Mouse (Mus musculus) small intestine, adult 2 months (tissue): ENCODE measurements around the gene Mybph. TPM values are rescaled to one million over a fixed set of nuclear protein-coding genes. Genes with fewer than 3 reads are reported as not detected.

Experiments
- H3K27ac ChIP-seq: fragments of 200-500 bp; 2 replicates; pipeline ENCODE4 v1.5.1; 2012; ENCODE audit warnings: low read depth, low read length, control low read depth, inconsistent platforms; ENCODE audit not compliant: insufficient read depth
- H3K27me3 ChIP-seq: fragments of 200-500 bp; 2 replicates; pipeline ENCODE4 v1.6.1; 2012; ENCODE audit warnings: mild to moderate bottlenecking, moderate library complexity, low read length, inconsistent platforms; ENCODE audit not compliant: control insufficient read depth, insufficient read depth
- H3K36me3 ChIP-seq: fragments of 200-500 bp; 2 replicates; pipeline ENCODE4 v1.6.1; 2012; ENCODE audit warnings: mild to moderate bottlenecking, low read length, control low read depth, inconsistent platforms; ENCODE audit not compliant: control insufficient read depth, insufficient read depth
- H3K4me1 ChIP-seq: fragments of 200-500 bp; 2 replicates; pipeline ENCODE4 v1.6.1; 2012; ENCODE audit warnings: low read length, inconsistent platforms, mixed read lengths; ENCODE audit not compliant: control insufficient read depth, insufficient read depth, insufficient read length
- H3K4me3 ChIP-seq: fragments of 200-500 bp; 2 replicates; pipeline ENCODE4 v1.5.1; 2012; ENCODE audit warnings: low read depth, mild to moderate bottlenecking, control low read depth, inconsistent platforms, low read length, moderate library complexity
- CTCF ChIP-seq: fragments of 200-500 bp; IDR thresholded peaks from 2 replicates; pipeline ENCODE4 v1.5.1; 2012; ENCODE audit warnings: low read depth, mild to moderate bottlenecking, control low read depth, inconsistent platforms, low read length, moderate library complexity, mixed read lengths; ENCODE audit not compliant: insufficient replicate concordance, insufficient read length; ENCODE audit errors: extremely low read depth
- POLR2A ChIP-seq: fragments of 200-500 bp; IDR thresholded peaks from 2 replicates; pipeline ENCODE4 v1.6.1; 2012; ENCODE audit warnings: low read depth, mild to moderate bottlenecking, control low read depth, inconsistent platforms, low read length, moderate library complexity
- WGBS: fragments of 180-500 bp; shearing (Covaris S2); methylation state at CpG from one replicate; pipeline ENCODE4 v1.1.7; 2018; 5-methylcytosine and 5-hydroxymethylcytosine counted together
- polyA plus RNA-seq: library from polyadenylated mRNA; depleted of rRNA; stranded (reverse); fragments of >200 nt; gene quantifications from 2 replicates; pipeline ENCODE4 v1.2.3, GENCODE M21; 2012

The Mybph gene
- polyA plus RNA-seq, 1 experiment = 0.08 TPM

DNA sequence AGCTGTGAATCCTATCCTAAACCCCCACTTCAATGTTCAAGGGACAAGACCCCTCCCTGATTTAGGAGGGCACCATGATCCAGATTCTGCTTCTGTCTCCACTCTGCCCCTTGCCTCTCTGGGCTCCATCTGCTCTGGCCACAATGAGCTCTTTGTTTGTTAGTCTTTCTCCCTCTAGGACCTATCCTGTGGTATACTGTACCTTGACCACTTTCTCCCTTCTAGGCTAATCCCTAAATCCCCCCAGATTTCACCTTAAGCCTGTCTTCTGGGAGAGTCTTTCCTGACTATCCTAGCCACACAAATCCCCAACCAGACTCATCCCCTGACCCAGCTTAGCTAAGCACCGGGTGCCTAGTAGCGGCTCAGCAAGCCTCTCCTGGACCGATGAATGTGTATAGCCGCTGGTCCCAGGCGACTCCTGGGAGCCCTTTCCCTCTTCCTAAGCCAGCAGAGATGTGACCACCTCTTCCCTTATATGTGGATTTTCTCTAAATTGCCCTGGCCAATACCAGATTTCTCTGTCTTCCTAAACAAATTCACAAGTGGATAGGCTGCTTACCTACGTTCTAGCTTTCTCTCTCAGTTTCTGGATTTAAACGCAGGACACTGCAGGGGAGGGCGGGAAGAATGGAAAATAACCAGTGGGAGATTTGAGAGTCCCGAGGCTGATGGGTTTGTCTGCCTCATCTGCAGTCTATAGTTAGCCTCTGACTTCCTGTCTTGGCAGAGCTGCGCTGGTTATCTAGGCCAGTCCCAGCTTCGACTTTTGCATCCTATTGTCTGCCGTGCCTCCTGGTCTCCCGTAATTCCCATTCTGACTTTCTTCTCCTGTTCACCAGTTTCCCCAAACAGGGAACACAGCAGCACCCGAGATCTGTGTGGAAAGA is 25.6 kb upstream of the Mybph start:
- WGBS = 72% methylated on average over 14 of the region's 14 CpGs

DNA sequence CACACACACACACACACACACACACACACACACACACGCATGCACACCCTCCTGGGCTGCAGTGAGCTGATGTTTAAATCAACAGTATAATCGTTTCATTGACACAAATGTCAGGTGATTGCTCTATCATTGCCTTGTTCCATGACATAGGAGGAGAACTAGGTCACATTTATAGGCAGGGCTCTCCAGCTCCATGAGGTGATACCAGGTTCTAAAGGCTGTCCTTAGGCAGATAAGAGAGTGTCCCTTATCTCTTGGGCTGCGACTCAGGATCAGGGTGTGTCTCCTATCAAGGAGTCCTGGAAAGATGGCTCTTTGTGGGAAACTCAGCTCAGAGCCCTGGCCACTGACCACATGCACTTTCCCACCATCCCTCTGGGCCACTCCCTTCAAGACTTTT is 24.7 kb upstream of the Mybph start:
- Histone ChIP-seq H3K4me1 (peaks cover 10% of the 10 kb centered on the region; the same call in 1 of the 2 replicates), H3K36me3 (no peaks in the 10 kb centered on the region), H3K27me3 (no peaks in the 10 kb centered on the region), H3K27ac (peak overlapping the region; percentile 4; the same call in 1 of the 2 replicates), H3K4me3 (no peak overlapping the region)
- TF ChIP-seq CTCF = no peak
- no peak for TF ChIP-seq POLR2A
- WGBS = 23% methylated on average over 3 of the region's 3 CpGs

More for the DNA sequence above, 25.6 kb upstream of the Mybph start:
- H3K4me1 ChIP-seq = peaks cover 10% of the 10 kb centered on the region; the same call in 1 of the 2 replicates
- no peaks in the 10 kb centered on the region for H3K27me3 ChIP-seq
- no peaks in the 10 kb centered on the region for H3K36me3 ChIP-seq
- no peak for TF ChIP-seq CTCF
- no peak for TF ChIP-seq POLR2A
- no peak overlapping the region for H3K27ac ChIP-seq
- no peak overlapping the region for H3K4me3 ChIP-seq

DNA sequence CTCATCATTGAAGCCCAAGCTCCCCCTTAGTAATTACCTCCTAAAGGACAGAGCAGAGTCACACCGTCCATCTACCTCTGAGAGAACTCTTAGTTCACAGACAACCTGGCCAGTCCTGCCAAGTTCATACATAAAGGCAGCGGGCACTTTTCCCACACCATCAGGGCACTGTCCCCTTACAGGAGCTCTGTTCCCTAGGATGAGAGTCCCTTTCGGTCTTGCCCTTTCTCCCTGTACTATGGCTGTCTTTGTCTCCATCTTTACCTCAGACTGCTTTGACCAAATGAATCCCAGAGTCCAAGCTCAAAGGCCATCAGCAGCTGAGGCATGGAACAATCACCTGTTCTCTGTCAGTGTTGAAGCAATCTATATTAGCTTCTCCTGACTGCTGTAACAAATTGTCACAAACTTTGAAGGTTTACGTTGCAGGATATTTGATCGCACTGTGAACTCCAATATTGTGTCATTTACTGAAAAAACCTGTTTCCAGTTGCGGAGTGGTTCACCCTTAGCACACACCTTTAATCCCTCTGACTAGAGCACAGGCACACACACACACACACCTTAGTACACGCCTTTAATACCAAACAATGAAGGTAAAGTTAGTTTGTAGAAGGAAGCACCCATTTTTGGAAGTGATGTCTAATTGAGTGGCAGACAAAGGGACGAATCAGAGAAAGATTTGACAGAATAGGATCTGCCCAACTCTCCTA is 24.1 kb upstream of the Mybph start:
- Histone ChIP-seq H3K4me3 (no peak overlapping the region), H3K27ac (peak overlapping the region; percentile 4; the same call in 1 of the 2 replicates), H3K4me1 (peaks cover 10% of the 10 kb centered on the region; the same call in 1 of the 2 replicates), H3K36me3 (no peaks in the 10 kb centered on the region), H3K27me3 (no peaks in the 10 kb centered on the region)
- TF ChIP-seq POLR2A (no peak), CTCF (no peak)
- WGBS = 85% methylated on average over 8 of the region's 8 CpGs

DNA sequence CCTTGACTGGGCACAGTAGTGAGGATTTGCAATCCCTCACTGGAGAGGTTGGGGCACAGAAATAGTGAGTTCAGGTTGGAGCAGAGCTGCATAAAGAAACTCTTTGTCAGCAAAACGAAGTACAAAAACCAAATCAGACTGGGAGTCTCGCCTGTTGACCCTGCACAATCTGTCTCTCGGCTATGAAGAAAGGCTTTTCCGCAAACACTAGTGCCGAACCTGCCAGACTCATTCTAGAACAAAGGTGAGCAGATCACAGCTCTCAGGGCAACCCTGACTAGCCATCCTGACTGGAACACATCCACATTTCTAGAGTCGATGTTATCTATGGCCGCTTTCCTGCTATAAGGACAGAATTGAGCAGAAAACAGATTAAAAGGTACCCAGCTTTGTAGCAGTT is 20.2 kb upstream of the Mybph start:
- peaks cover 9% of the 10 kb centered on the region; the same call in 1 of the 2 replicates for H3K4me1 ChIP-seq
- 64% methylated on average over 7 of the region's 7 CpGs for WGBS
- TF ChIP-seq CTCF (no peak), POLR2A (no peak)
- H3K4me3 ChIP-seq = no peak overlapping the region
- no peaks in the 10 kb centered on the region for H3K27me3 ChIP-seq
- H3K27ac ChIP-seq = no peak overlapping the region
- no peaks in the 10 kb centered on the region for H3K36me3 ChIP-seq

GRCm38 (mm10) chr1:134177976-134178375 is 15.3 kb upstream of the Mybph start:
- TF ChIP-seq CTCF (no peak), POLR2A (no peak)
- no peak overlapping the region for H3K4me3 ChIP-seq
- H3K27ac ChIP-seq = no peak overlapping the region
- H3K27me3 ChIP-seq = no peaks in the 10 kb centered on the region
- WGBS = 76% methylated on average over 5 of the region's 5 CpGs
- H3K4me1 ChIP-seq = no peaks in the 10 kb centered on the region
- no peaks in the 10 kb centered on the region for H3K36me3 ChIP-seq

- Histone ChIP-seq H3K27ac (no peak within 1 kb of the TSS), H3K36me3 (no peaks in the 10 kb centered on the region), H3K4me1 (no peaks in the 10 kb centered on the region), H3K27me3 (no peaks in the 10 kb centered on the region), H3K4me3 (no peak within 1 kb of the TSS)
- WGBS = 77% methylated on average over 4 of the region's 4 CpGs
- no peak for TF ChIP-seq CTCF
- TF ChIP-seq POLR2A = no peak
These were observed 11.2 kb upstream of the Mybph start, which contains the start of gene Chil1 for GRCm38 (mm10) chr1:134182025-134182424. Chil1 (plus strand) TSS chr1:134182176.

- H3K4me1 ChIP-seq = no peaks in the 10 kb centered on the region; the same call in 1 of the 2 replicates
- no peaks in the 10 kb centered on the region for H3K36me3 ChIP-seq
- 80% methylated on average over 4 of the region's 4 CpGs for WGBS
- no peaks in the 10 kb centered on the region for H3K27me3 ChIP-seq
- H3K27ac ChIP-seq = no peak overlapping the region
- TF ChIP-seq CTCF = no peak
- TF ChIP-seq POLR2A = no peak
- H3K4me3 ChIP-seq = no peak overlapping the region
These were observed 9.2 kb upstream of the Mybph start for GRCm38 (mm10) chr1:134184089-134184488.
